Mouse (Mus musculus) midbrain, embryonic 14.5 days (tissue): ENCODE results near the gene Gm21477. TPM values are rescaled to one million over a fixed set of nuclear protein-coding genes. Genes with fewer than 3 reads are reported as not detected.
"Not testable (repeated sequence)": the region's sequence is repeated elsewhere in the genome, so short reads cannot be mapped to it uniquely, and the experiment has no call there.

ENCODE experiments used
- ATAC-seq: fragments of 200-750 bp; cut with Nextera tagmentation; 2 replicates; pipeline ENCODE4 v1.8.0; 2017; ENCODE audit warnings: moderate number of reproducible peaks, moderate library complexity; ENCODE audit not compliant: low FRiP score, low TSS enrichment
- DNase-seq: peaks from one replicate; pipeline ENCODE4 v3.0.0-alpha.2; 2015
- H3K27ac ChIP-seq: fragments of 300-500 bp; sonication (generic); replicated peaks from 2 replicates; pipeline ENCODE4 v1.5.1; 2014; ENCODE audit warnings: mild to moderate bottlenecking, low read depth, low read length, moderate library complexity
- H3K27me3 ChIP-seq: fragments of 300-500 bp; sonication (generic); 2 replicates; pipeline ENCODE4 v1.6.1; 2014; ENCODE audit warnings: low read length, control low read depth, mixed read lengths; ENCODE audit not compliant: control insufficient read depth, insufficient read depth
- H3K36me3 ChIP-seq: fragments of 300-500 bp; sonication (generic); 2 replicates; pipeline ENCODE4 v1.6.1; 2014; ENCODE audit warnings: low read length, control low read depth; ENCODE audit not compliant: control insufficient read depth, insufficient read depth
- H3K4me1 ChIP-seq: fragments of 300-500 bp; sonication (generic); 2 replicates; pipeline ENCODE4 v1.6.1; 2014; ENCODE audit warnings: mild to moderate bottlenecking, antibody characterized with exemption, low read length, control low read depth; ENCODE audit not compliant: control insufficient read depth, insufficient read depth
- H3K4me2 ChIP-seq: fragments of 300-500 bp; sonication (generic); 2 replicates; pipeline ENCODE4 v1.6.1; 2014; ENCODE audit warnings: mild to moderate bottlenecking, low read length, moderate library complexity
- H3K4me3 ChIP-seq: fragments of 300-500 bp; sonication (generic); replicated peaks from 2 replicates; pipeline ENCODE4 v1.5.1; 2014; ENCODE audit warnings: low read depth, low read length
- H3K9ac ChIP-seq: fragments of 300-500 bp; sonication (generic); replicated peaks from 2 replicates; pipeline ENCODE4 v1.6.1; 2014; ENCODE audit warnings: mild to moderate bottlenecking, low read length, moderate library complexity
- H3K9me3 ChIP-seq: fragments of 300-500 bp; sonication (generic); 2 replicates; pipeline ENCODE4 v1.6.1; 2016; ENCODE audit warnings: low read length, control low read depth, mixed read lengths; ENCODE audit not compliant: control insufficient read depth
- WGBS: fragments of 180-500 bp; shearing (Covaris S2); extraction: QIAGEN DNeasy Blood & Tissue Kit; methylation state at CpG from one replicate; pipeline ENCODE4 v1.1.7; 2014; 5-methylcytosine and 5-hydroxymethylcytosine counted together
- polyA plus RNA-seq: library from polyadenylated mRNA; unstranded; fragments of >200 nt; fragmentation: Nextera tagmentation; extraction: Ambion mirVana; gene quantifications from 2 replicates; pipeline ENCODE4 v1.2.1, GENCODE M21; 2014

The Gm21477 gene
- polyA plus RNA-seq = not detected in 2 replicates

GRCm38 (mm10) chrY:87116521-87116920 lies at the start of gene Gm21477:
Gene Gm21477, plus strand, starts transcription at chrY:87116821.
- not testable (repeated sequence) for H3K4me3 ChIP-seq
- WGBS = no CpG with 5 or more reads among the region's 6 CpGs

More at GRCm38 (mm10) chrY:87116521-87116920, at the start of gene Gm21477:
- DNase-seq, H3K9ac ChIP-seq, H3K4me1 ChIP-seq, H3K9me3 ChIP-seq, H3K4me2 ChIP-seq, H3K27ac ChIP-seq, H3K27me3 ChIP-seq, ATAC-seq, H3K36me3 ChIP-seq: not testable (repeated sequence)
